Mouse (Mus musculus) ZHBTc4 (cell line): ENCODE data around the gene Rreb1.

Source experiments
- DNase-seq: peaks from one replicate; pipeline ENCODE4 v3.0.0-alpha.2; 2011; ENCODE audit warnings: low read depth, low spot score

Gene Rreb1

DNA sequence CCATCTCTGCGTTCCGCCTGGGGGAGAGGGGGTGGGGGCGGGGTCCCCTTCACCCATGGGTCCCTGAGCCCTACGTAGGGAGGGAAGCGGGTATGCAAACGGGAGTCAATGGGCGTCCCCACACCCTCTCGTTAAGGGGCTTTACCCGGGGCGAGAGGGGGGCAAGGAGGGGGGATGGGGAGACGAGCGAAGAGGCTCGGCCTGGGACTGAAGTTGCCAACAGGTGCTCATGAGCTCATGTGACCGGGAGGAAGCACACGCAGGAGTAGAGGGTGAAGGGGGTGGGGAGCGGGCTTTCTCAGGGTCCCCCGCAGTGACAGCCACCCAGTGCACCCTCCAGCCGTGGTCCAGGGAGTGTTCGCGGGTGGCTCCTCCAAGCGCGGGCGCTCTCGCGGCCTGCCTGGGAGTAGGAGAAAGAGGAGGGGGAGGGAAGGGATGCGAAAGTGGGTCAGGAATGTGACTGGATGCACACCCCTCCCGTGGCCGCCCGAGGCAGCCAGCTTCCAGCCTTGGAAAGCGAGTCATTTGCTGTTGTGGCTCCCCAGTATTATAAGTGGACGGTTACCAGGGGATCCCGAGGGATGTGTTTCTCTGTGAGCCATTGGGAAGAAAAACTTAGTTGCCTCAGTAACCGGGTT is 513 bp downstream of the Rreb1 start:
- peak; percentile 68 for DNase-seq

DNA sequence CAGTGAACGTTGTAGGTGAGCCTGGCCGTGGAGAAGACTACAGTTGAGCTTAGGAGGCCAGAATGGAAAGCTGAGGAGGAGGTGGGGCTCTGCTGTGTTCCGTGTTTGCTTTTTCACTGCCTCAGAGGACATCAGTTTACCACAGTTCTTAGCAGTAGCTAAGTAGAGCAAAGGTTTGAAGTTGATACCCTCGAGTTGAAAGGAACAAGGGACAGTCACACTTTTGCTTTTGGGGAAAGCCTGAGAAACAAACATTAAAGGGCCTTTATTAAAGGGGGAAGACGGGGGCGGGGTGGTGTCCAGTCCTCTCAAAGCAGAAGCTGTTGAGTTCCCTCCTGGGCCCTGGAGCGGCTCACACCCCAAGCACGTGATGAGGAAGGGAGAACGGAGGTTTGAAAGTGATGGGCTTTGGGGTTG is 1.1 kb downstream of the Rreb1 start:
- no peak for DNase-seq

DNA sequence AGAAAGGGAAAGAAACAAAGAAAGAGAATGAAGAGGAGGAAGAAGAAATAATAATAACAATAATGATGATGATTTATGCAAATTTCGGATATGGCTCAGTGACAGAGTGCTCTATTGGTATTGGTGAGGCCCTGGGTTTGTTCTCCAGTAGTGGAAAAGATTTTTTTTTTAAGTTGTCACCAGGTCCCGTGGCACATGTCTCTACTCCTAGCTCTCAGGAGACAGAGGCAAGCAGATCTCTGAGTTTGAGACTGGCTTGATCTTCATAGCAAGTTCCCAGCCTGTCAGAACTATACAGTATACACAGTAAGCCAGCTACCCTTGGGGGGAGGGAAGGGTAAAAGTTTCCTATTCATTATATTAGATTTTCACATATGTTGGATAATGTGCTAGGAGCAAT is 3.4 kb downstream of the Rreb1 start:
- no peak for DNase-seq

DNA sequence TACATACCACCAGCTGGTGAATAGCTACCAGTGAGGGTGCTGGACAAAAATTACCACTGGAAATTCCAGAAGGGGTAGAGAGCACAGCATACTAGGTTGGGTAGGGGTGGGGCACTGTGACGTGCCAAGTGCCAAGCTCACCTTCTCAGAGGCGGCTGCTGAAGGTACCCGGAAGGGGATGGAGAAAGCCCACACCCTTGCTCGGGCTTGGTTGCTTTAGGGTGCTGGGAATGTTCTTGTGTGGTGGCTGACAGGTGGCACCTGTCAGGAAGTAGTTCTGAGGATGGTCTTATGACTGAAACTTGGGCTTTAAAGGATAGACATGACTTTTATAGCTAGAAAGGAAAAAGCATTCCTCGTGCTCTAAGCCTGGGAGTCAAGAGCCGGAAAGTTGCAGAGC is 3.9 kb downstream of the Rreb1 start:
- no peak for DNase-seq

DNA sequence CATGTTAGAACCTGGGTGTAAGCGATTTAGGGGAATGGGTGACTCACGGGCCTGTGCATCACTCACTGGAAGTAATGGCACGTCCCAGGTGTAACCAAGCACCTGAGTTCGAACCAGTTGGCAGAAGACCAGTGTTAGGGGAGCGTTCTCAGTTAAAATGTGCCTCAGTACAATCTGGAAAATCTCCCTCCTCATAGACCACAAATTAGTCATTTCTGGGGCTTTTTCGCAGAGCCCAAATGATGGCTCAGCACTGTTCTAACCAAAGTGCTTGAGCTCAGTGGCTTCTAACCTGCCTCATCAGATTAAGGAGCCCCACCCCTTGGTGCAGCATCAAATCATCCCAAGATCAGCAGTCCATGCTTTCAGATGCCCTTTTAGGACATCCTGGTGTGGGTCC is 5.5 kb downstream of the Rreb1 start:
- DNase-seq = no peak

DNA sequence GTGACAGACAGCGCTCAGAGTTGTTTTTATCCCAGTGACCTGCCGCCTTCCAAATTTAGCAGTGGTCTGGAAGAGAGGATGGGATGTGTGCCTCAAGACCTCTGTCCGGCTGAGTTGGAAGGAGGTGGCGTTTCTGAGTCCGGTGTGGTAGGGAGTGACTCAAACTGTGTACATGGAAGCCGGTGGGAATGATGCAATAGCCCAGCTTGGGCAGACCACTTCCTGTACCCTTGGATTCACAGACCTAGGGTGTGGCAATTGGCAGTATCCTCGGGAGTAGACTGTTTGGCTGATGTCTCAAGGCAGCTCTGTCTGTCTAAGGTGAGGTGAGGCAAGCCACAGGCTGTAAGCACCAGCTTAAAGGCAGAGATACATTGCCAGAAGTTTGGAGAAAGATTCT is 6.0 kb downstream of the Rreb1 start:
- DNase-seq = no peak

DNA sequence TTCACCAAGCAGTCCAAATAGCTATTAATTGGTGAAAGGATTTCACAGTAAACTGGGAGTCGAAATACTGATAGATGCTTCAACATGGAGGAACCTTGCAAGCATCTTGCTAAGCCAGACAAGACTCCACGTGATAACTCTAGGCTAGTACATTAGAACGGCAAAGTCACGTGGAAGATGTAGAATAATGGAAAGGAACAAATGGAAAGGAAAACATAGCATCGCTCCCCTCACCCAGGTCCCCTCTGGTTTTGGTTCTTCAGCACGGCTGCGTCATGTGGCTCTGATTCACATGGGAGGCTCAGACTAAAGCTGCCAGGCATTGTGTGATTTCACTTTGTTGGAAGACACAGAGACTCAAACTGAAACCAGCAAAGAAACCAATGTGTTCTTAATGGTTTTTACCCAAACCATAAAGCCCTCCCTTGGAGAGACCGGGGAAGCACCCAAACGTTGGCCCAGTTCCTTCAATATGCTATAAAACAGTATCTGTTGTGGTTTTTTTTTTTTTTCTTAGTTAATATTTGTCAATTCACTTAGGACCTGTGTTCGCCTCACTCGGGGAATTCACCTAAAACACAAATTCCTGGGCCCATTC is 14.6 kb downstream of the Rreb1 start:
- no peak for DNase-seq

DNA sequence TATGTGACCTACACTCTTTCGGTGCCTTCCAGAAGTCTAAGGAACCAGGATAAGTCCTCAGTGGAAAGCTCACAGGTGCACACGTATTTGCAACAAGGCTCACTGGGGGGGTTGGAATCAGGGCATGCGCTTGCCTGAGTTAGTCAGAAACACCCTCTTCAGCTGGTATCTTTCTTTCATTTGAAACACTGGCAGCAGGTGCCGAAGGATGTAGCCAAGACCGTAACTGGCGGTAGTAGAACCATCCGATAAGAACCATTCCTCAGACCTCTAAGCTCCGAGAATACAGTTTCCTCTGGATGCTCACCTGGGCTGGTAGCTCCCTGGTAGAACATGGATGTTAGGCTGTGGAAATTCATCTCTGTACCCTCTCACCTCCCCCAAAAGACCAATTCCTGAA is 20.6 kb downstream of the Rreb1 start:
- DNase-seq = no peak

DNA sequence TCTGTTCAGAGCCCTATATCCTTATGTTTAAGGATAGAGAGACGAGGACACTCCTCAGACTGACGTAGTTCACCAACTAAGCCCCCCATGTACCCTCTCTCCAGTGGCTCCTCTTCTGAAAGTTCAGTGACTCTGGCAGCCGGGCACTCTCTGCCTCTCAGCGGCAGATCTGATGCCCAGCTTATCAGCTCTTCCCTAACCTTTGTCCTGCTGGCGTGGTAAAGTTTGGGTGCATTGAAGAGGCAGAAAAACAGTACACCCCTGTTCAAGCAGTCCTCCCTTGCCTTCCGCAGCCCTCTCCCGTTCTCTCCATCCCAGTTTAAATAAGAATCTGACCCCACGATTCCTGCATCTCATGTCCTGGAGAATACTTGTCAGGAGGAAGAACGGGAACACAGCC is 21.2 kb downstream of the Rreb1 start:
- DNase-seq = no peak

DNA sequence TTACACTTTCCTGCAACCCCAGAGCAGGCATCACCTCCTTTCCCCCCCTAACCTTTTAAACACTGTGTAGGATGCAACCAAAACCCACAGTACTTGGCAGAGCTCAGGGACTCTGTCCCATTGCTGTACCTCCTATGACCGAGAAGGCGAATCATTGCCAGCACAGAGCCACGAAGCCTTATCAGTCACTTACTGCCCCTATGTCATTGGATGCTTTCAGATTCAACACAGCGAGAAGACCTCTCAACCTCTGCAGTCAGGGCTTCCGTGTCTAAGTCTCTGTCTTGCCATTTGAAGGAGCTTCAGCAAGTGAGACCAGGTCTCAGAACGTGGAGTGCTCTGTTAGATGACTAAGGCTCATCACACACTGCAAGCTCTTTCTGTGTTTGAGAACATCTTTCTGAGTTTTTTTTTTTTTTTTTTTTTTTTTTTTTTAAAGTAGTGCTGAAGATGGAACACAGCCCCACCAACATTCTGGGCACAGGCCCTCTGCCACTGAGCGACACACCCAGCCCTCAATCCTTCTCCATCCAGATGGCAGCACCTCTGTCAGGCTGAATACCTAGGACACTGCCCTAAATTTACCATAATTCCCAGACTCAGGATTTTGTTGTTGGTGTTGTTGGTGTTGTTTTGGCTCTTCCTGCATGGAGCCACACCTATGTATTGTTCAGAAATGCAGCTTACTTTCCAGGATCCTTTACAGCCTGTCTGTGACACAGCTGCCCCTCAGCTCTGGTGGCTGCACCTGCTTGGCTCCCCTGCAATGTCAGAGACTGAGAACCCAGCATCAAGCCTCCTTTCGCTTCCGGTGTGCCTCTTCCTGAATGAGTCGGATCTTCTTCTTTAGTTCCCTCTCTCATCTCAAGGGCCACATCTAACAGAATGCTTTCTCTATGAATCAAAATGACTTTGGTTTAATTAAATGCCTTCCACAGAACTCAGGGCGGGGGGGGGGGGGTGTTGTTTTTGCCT is 23.2 kb downstream of the Rreb1 start:
- DNase-seq = peak; percentile 16

DNA sequence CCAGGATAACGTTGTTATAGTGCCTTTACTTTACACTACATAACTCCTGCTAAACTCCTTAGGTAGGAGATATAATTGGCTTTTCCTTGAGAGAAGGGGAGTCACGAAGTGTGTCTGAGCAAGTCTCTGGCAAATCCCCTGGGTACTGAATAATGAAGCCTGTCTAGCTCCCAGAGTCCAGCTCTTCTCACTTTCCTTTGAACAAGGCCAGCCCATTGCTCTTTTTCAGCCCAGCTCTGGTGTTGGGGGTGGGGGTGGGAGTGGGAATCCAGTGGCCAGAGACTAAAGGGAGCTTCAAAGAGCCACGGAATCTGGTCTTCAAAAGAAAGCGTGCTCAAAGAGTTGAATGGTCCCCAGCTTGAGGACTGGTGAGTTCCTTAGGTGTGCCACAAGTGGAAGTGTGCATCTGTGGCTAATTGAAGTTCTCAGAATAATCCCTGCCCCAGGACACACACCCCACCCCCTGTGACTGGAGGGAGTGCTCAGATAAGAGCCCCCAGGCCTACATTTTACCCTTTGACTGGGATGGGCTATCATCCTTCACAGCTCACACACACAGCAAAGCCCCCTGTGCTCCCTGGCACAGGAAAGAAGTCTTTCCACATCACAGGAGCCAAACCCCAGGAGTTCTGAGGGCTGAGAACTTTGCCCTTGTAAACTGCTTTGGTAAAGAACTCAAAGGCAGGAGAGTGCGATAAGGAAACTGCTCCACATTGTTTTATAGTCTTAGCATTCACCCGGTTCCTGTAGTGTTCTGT is 24.2 kb downstream of the Rreb1 start:
- DNase-seq = peak; percentile 27

DNA sequence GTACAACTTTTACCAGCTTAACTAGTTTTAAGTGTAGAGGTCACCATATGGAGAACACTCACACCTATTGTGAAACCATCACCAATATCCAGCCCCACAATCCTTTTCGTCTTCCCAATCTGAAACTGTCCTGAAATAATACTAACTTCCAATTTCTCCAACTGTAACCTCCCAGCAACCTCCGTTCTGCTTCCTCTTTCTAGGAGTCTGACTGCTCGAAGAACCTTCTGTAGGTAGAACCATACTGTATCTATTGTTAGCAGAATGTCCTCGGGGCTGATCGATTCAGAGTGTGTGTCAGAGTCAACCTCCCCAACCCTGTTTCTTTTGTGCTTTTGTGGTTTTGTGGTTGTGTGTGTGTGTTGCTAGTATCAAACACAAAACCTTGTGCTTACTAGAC is 25.0 kb downstream of the Rreb1 start:
- no peak for DNase-seq

DNA sequence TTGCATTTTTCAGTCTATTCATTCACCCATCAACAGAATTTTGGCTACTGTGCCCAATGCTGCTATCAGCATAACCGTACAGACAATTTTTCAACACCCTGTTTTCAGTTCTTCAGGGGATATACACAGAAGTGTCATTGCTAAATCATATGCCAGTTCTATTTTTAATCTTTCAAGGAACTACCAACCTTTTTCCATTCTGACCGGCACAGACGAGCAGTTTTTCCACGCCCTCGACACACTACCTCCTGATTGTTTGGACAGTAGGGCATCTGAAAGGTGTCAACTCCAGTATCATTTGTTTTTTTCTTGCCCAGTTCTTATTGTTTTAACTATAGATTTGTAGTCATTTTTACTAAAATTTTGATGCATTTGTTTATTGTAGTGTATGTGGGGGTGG is 25.8 kb downstream of the Rreb1 start:
- no peak for DNase-seq

DNA sequence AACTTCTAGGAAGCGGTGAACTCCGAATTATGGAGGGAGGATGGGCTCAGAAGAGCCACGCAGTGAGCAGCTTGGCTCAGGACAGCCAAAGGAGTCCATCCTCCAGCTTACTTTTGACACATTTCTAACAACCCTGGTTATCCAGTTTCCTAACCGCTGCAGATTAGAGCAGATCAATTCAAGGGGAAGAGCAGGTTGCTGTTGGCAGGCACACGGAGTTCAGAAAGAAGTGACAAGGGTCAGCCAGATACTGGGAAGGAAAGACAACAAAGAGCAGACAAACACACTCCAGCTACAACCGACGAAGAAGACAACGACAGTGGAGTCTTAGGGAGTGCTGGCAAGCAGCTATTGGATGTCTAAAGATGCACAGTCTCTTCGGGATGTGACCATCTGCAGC is 36.8 kb downstream of the Rreb1 start:
- DNase-seq = no peak

DNA sequence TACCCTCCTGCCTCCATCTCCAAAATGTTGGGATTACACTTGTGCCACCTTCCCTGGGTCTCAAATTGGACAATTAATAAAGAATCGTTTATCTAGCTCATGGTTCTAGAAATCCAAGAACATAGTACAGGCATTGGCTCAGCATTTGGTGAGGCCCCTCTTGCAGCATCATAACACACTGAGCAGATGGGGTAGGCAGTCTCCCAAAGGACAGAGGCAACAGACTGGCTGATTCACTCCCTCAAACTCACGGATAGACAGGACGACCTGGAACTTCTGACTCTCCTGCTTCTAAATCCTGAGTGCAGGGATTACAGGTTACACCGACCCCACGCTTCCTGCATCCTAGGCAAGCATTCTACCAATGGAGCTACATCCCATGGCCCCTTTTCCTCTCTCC is 38.5 kb downstream of the Rreb1 start:
- no peak for DNase-seq

DNA sequence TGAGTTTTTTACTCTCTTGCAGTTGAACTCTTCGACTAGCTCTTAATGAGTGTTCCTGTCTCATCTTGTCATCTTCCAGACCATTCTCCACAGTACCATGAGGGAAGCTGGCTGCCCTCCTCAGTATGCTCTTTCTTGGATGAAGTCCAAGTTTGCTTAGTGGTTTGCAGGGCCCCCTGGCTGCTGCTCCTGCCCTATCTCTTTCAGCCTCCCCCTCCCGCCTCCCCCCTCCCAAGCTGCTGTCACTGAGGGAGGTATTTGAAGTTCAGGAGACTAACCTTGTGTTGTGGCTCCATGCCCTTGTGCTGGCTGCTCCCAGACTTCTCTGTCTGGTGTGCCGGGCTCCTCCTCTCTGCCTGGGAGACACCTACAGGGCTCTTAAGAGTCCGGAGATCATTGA is 43.2 kb downstream of the Rreb1 start:
- peak; percentile 51 for DNase-seq

DNA sequence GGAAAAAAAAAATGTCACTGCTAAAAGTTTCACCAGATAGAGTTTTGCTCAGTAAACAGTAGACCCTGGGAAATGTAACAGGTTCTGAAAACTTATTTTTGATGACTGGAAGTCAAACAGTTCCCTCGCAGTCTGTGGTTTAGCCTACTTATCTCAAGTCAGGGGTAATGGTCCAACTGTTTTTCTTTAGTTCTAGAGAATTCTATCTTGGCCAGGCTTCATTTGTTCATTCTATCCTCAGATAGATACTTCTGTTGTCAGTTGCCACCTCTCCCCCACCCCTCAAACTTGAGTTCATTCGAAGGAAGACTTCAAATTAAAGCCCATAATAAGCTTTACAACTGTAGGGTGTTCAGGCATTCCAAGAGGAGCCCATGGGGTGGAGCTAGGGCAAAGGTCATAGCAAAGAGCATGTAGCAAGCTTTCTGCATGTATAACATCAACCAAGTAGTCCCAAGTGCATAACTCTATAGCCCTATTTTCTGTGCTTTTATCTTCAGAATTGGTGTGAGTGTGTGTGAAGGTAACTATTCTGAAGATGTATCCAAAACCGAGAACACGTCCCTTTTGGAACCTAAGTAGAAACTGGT is 46.2 kb downstream of the Rreb1 start:
- no peak for DNase-seq

DNA sequence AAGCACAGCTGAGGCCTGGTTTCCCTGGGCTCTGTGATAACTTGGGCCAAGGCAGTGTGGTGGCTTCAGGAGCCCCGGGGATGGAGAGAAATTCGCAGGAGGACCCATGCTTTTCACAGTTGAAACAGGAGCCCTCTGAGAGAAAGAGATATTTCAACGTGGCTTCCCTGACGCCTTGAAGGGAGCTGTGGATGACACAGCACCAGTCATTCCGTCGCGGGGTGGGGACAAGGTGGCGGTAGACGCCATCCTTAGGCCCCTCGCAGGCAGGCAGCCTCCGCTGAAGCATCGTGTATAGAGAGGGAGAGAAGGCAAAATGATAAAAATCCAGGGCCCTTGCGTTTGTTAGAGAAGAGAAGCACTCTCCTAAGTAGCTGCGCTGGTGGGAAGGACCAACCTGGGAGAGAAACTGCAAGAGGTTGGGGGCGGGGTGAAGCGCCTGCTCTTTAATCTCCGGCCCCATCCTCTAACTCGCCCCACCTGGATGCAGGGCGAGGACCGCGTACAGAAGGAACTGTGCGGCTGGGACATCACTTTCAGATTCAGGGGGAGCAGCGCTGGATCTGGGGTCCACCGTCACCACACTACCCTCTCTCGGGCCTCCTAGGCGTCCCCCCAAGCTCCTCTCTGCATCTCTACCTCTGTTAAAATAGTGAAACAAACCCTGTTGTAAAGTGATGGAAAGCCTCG is 46.9 kb downstream of the Rreb1 start:
- peak; percentile 72 for DNase-seq

DNA sequence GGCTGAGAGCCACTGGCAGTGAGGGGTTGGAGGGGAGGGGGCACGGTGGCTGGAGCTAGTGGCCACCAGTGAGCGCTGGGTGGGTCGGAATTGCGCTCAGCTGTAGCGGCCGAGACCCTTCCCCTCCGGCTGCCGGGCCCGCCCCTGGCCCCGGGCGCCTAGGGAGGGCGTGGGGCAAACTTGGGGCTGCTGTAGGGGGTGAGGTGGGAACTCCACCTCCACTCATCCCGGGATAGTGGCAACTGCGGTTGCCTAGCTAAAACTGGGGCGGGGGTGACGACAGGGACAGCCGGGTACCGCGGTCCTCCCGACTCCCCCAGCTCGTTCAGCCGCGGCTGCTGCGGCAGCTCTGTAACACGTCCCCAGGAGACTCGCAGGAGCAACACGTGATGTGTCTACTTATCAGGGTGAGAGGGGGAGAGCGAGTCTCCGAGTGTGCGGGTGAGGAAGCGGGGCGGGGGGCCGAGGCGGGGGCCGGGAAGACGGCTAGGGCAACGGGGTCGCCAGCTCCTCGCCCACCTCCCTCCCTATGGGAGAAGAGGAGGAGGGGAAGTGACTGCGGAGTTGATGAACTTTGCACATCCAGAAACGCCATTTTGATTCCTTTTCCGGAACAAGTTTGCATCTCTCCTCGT is 47.6 kb downstream of the Rreb1 start:
- peak; percentile 80 for DNase-seq

DNA sequence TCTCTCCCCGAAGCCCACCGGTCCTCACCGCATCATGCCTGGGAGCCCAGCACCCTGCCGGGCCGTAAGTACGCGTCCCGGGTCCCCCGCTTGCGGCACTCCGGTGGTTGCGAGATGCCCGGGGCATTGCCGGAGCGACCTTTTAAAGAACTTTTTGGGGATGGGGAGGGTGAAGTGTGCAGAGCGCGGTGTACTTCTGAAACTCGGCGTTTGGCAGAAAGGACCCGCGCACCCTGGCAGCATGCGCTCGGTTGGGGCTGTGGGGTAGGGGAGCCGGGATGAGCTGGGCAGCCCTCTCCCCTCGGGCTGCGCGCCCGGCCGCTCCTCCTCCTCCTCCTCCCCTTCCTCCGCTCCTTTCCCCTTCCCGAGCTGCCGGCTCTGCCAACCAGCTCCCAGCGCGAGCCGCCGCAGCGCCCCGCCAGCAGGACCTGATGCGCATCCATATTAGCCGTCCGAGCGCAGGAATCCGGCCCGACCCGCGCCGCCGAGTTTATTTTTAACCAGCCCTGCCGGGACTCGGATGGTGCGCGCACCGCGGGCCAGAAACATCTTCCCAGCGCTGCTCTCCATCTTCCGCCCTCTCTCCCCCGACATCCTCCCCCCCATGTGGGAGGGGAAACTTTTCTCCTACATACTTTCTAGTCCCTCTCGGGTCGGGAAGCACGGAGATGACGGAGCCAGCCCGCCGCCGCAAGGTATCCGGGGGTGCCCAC is 48.2 kb downstream of the Rreb1 start:
- DNase-seq = peak; percentile 77
